Mouse (Mus musculus) retina, adult 2 months (tissue): ENCODE data around the gene Ablim2.

Experiments
- DNase-seq: peaks from one replicate; pipeline ENCODE4 v3.0.0-alpha.2; 2012; ENCODE audit warnings: low read depth, low spot score

Gene Ablim2

GRCm38 (mm10) chr5:35814334-35814941 lies 56.8 kb downstream of the Ablim2 start:
- DNase-seq: no peak

DNA sequence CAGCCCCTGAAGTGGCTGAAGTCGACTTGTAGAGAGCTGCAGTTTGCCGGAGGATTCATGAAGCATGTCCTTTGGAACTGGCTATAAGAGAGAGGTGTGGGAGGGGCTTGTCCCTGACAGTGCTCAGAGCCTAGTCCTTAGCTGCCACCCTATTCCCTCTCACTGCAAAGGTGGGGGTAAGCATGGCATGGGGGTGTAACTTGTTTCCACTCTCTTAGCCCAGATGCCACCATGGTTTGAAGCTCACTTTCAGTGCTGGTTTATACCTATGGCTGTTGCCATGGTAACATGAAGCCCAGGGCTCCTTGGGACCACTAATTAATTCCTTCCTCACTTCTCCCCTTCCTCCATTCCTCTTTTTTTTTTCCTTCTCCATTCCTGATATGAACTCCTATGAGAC lies 57.4 kb downstream of the Ablim2 start:
- no peak for DNase-seq

- no peak for DNase-seq
Measured at GRCm38 (mm10) chr5:35817266-35817665, 59.6 kb downstream of the Ablim2 start.

- no peak for DNase-seq
Measured at GRCm38 (mm10) chr5:35817882-35818281, 60.2 kb downstream of the Ablim2 start.

GRCm38 (mm10) chr5:35822721-35823120 lies 65.0 kb downstream of the Ablim2 start:
- no peak for DNase-seq

DNA sequence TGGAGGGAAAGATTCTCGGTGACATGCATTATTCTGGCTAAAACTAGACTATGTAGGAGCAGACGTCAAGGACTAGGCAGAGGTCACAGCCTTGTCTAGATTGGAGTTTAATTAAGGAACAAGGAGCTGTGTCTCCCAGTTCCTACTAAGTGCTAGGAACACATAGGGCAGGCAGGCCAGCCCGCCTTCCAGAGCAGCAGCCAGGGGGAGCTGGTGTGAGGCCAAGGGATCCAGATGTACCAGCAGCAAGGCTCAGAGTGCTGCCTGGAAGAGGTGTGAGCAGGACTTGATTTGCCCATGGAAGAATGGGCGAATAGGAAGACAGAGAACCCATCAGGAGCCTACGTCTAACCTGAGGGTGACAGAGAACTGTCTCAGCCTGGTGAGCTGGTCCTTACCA lies 68.8 kb downstream of the Ablim2 start:
- DNase-seq: no peak

DNA sequence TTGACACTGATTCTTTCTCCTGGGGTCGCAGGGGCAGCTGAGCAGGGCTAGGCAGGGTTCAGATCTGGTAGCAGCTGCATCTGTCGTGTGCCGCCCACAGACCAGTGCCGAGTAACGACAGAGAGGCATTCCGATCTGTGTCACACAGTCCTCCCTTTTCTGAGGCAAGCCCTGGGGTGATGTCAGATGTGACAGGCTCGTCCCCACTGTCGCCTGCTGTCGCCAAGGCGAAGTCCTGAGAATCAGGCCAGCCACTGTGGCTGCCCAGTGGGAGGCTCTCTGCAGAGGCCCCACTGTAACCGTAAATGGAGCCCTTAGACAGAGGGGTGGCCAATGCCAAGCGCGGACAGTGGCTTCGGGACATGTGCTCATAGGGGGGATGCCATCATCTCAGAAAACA lies 69.4 kb downstream of the Ablim2 start:
- DNase-seq: no peak

DNA sequence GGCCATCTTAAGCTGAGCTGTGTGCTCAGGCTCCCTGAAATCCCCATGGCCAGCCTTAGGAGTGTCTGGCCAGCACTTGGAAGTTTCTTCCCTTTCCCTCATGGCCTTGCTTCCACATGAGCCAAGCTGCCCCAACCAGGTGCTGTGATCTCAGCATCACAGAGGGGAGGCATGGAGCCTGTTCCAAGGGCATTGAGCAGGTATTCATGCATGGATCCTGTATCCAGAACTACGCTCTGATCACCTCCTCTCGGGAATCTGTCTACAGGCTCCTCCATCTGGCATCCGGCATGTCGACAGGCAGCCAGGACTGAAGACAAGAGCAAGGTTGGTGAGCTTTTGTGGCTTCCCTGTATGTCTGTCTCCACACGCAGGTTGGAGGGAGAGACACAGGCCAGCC lies 70.2 kb downstream of the Ablim2 start:
- DNase-seq: no peak

DNA sequence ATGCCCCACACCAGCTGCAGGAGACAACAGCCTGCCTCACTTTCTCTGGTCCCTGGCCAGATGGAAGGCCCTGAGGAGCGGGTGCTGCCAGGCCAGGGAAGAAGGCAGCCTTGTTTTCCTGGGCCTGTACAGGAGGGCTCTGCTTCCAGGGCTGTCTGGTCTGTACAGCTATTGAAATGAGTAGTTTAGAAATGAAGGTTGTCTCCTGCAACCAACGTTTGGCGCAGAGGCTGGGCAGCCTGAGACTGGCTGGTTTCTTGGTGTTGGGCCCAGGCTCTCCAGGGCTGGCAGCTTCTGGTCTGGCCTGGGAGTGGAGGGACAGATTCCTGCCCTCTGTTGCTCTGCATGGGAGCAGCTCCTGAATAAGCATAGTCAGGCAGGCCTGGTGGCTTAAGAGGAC lies 72.4 kb downstream of the Ablim2 start:
- no peak for DNase-seq

DNA sequence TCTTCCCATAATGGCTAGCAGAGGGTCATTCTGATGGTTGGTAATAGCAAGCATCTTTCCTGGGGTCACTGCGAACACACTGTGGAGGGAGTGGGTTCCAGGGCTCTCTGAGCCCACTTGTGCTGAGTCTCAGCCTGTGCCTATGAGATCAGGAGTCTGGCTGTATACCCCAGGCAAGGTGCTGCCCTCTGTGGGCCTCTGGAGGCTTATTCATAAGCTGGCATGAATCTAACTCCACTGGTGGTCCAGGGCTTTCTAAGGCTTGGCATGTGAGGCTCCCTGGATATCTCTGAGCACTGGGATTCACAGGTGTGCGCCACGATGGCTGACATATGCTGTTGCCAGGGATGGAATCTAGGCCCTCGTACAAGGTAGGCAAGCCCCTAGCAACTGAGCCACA lies 76.2 kb downstream of the Ablim2 start:
- DNase-seq: no peak

DNA sequence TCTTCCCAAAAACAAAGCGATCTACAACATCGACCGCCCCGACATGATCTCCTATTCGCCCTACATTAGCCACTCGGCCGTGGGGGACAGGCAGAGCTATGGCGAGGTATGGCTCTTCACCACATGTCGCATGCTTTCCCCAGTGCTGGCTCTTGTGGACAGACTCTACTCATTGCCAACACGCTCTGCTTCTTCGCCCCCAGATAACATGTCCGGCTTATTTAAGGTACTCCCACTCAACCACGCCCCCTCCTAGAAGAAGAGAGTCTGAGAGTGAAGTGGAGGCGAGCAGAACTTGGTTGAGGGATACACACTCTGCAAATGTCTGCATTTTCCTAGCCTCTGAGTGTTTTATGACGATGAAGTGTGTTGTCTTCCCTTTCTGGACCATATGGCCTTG lies 79.3 kb downstream of the Ablim2 start:
- no peak for DNase-seq

- DNase-seq: no peak
Measured at GRCm38 (mm10) chr5:35839262-35839661, 81.6 kb downstream of the Ablim2 start.

DNA sequence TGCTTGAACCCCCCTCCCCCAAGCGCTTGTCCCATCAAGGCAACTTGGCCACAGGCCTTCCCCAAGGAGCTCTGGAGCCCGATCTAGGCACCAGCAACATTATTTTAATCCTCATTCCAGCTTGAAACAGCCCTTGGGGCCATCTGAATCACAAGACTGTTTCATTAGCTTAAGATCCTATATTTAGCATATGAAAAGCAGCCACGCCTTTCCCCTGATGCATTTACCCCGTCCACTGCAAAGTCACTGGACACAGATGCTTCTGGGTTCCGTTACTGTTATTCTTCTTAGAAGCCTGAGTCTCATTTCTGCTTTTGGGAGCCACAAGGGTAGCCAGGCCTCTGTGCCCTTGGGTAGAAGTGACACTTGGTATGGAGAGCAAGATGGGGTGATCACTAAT lies 93.8 kb downstream of the Ablim2 start:
- no peak for DNase-seq

GRCm38 (mm10) chr5:35853463-35853862 lies 95.8 kb downstream of the Ablim2 start:
- DNase-seq: no peak

DNA sequence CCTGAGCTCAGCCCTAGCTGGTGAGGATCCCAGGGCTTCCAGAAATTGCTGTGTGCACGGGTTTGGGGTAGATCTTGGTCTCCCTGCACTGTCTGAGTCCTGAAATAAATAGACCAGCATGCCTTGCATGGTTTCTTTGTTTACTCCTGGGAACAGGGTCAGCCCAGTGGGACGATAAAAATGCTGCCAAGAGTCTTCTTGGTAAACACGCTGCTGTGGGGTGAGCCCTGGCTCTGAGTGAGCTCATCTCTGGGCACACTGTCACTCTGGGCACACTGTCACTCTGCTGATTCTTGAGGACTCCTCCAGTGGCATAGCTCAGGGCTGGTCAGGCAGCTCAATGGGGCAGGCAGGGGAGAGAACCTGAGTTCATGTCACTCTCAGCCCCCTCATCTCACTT lies 98.6 kb downstream of the Ablim2 start:
- no peak for DNase-seq

- peak; percentile 36 for DNase-seq
Measured at GRCm38 (mm10) chr5:35858069-35858468, 100.4 kb downstream of the Ablim2 start.

- DNase-seq: no peak
Measured at GRCm38 (mm10) chr5:35861456-35861855, 103.8 kb downstream of the Ablim2 start.

DNA sequence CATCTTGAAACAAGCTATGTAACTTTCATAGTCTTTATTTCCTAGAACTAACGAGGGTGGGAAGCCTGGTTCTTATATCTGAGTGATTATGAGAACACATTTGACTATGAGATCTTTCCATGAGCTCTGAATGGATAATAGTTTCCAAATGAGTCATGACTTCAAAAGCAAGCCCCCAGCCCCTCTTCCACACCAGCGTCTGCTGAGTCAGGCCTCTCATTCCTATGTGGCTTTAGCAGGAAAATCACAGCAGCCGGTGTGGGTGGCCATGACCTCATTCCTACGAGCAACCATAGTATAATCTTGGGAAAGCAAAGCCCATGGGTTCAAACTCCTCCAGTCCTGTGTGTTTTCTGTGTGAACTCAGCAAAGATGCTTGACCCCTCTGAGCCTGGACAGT lies 112.3 kb downstream of the Ablim2 start:
- no peak for DNase-seq

- peak; percentile 52 for DNase-seq
Measured at GRCm38 (mm10) chr5:35870408-35871012, 112.8 kb downstream of the Ablim2 start.

DNA sequence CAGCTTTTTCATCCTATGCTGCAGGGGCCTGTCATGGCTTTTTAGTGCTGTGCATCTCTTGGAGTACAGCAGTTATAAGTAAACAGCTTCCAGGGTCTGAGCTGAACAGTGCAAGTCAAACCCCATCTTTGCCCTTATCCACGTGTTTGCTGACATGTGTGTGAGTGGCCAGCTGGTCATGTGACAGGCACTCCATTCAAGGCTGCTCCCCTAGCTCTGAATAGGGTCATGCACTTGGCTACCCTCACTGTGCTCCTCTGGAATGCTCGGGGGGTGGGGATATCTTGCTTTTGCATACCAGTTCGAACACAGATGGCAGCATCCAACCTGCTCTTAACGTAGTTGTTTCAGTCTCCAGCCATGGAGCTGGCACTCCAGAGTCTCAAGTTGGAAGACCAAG lies 115.7 kb downstream of the Ablim2 start:
- no peak for DNase-seq

- no peak for DNase-seq
Measured at GRCm38 (mm10) chr5:35876236-35876635, 118.6 kb downstream of the Ablim2 start.

GRCm38 (mm10) chr5:35879199-35879598 lies 121.5 kb downstream of the Ablim2 start:
- DNase-seq: no peak

- DNase-seq: no peak
Measured at GRCm38 (mm10) chr5:35882391-35882790, 124.7 kb downstream of the Ablim2 start.

GRCm38 (mm10) chr5:35884262-35884661 lies 126.6 kb downstream of the Ablim2 start:
- DNase-seq: no peak
